Mouse (Mus musculus): ENCODE data around the gene Polr2e.
A peak's percentile ranks its signal among the peaks of the same experiment; 100 is the strongest.

The Polr2e gene

GRCm38 (mm10) chr10:79987771-79988505 lies 51.7 kb downstream of the Polr2e start:
- DNase-seq = peak in 1 of 2 experiments; percentile 12

- peak; percentile 98 to 99 for DNase-seq
Measured at GRCm38 (mm10) chr10:79986963-79987362, 52.6 kb downstream of the Polr2e start.

GRCm38 (mm10) chr10:79986232-79986878 lies 53.2 kb downstream of the Polr2e start:
- peak; percentile 40 to 47 for DNase-seq

Data from B cell, adult 2 months (primary cell).